Mouse (Mus musculus) embryonic facial prominence, embryonic 12.5 days (tissue): ENCODE data around the gene Prpf40b. TPM values are rescaled to one million over a fixed set of nuclear protein-coding genes. Genes with fewer than 3 reads are reported as not detected.

Experiments used
- ATAC-seq: fragments of 200-750 bp; cut with Nextera tagmentation; 2 replicates; pipeline ENCODE4 v1.8.0; 2017; ENCODE audit not compliant: insufficient number of reproducible peaks, insufficient read depth, low FRiP score, low TSS enrichment
- H3K27ac ChIP-seq: fragments of 300-500 bp; sonication (generic); 2 replicates; pipeline ENCODE4 v1.5.1; 2016; ENCODE audit warnings: mild to moderate bottlenecking
- H3K27me3 ChIP-seq: fragments of 300-500 bp; sonication (generic); 2 replicates; pipeline ENCODE4 v1.6.1; 2016; ENCODE audit warnings: mild to moderate bottlenecking, moderate library complexity
- H3K36me3 ChIP-seq: fragments of 300-500 bp; sonication (generic); 2 replicates; pipeline ENCODE4 v1.6.1; 2016; ENCODE audit warnings: mild to moderate bottlenecking
- H3K4me1 ChIP-seq: fragments of 300-500 bp; sonication (generic); 2 replicates; pipeline ENCODE4 v1.6.1; 2016
- H3K4me2 ChIP-seq: fragments of 300-500 bp; sonication (generic); replicated peaks from 2 replicates; pipeline ENCODE4 v1.6.1; 2016; ENCODE audit warnings: mild to moderate bottlenecking, moderate library complexity
- H3K4me3 ChIP-seq: fragments of 300-500 bp; sonication (generic); 2 replicates; pipeline ENCODE4 v1.5.1; 2016; ENCODE audit warnings: mild to moderate bottlenecking
- H3K9ac ChIP-seq: fragments of 300-500 bp; sonication (generic); 2 replicates; pipeline ENCODE4 v1.6.1; 2016; ENCODE audit warnings: mild to moderate bottlenecking, moderate library complexity
- H3K9me3 ChIP-seq: fragments of 300-500 bp; sonication (generic); 2 replicates; pipeline ENCODE4 v1.6.1; 2016; ENCODE audit warnings: mild to moderate bottlenecking, moderate library complexity
- WGBS: fragments of 180-500 bp; shearing (Covaris S2); methylation state at CpG from one replicate; pipeline ENCODE4 v1.1.7; 2016; 5-methylcytosine and 5-hydroxymethylcytosine counted together
- polyA plus RNA-seq: library from polyadenylated mRNA; unstranded; fragments of >200 nt; fragmentation: Nextera tagmentation; extraction: Ambion mirVana; gene quantifications from 2 replicates; pipeline ENCODE4 v1.2.1, GENCODE M21; 2016

Gene Prpf40b
- polyA plus RNA-seq, 1 experiment from 2014 or later: 79.5 TPM

- ATAC-seq: no peak
- peaks cover 24% of the 10 kb centered on the region for H3K4me1 ChIP-seq
- no peak overlapping the region for H3K4me2 ChIP-seq
- no peak overlapping the region for H3K27ac ChIP-seq
- H3K27me3 ChIP-seq: no peaks in the 10 kb centered on the region
- H3K9me3 ChIP-seq: no peaks in the 10 kb centered on the region
- 0 out of 2 replicates have a peak, but pooled peaks cover 4% of the 10 kb centered on the region for H3K36me3 ChIP-seq
- no peak overlapping the region for H3K4me3 ChIP-seq
- H3K9ac ChIP-seq: no peak overlapping the region
- 72% methylated on average over 6 of the region's 6 CpGs for WGBS
Observed at GRCm38 (mm10) chr15:99355660-99356059, 60.8 kb downstream of the Prpf40b start.

GRCm38 (mm10) chr15:99356462-99356861 lies 61.6 kb downstream of the Prpf40b start:
- Histone ChIP-seq H3K4me2 (no peak overlapping the region), H3K4me3 (no peak overlapping the region), H3K9me3 (no peaks in the 10 kb centered on the region), H3K27ac (no peak overlapping the region), H3K27me3 (no peaks in the 10 kb centered on the region), H3K9ac (no peak overlapping the region), H3K36me3 (0 out of 2 replicates have a peak, but pooled peaks cover 4% of the 10 kb centered on the region), H3K4me1 (peaks cover 24% of the 10 kb centered on the region)
- ATAC-seq: no peak
- WGBS: 71% methylated on average over 6 of the region's 6 CpGs

- ATAC-seq: no peak
Observed at GRCm38 (mm10) chr15:99358952-99359351, 64.1 kb downstream of the Prpf40b start.

GRCm38 (mm10) chr15:99364022-99364530 lies 69.2 kb downstream of the Prpf40b start:
- WGBS: 62% methylated on average over 7 of the region's 7 CpGs
- H3K4me3 ChIP-seq: no peak overlapping the region
- ATAC-seq: no peak
- no peak overlapping the region for H3K9ac ChIP-seq
- H3K27me3 ChIP-seq: no peaks in the 10 kb centered on the region
- no peaks in the 10 kb centered on the region for H3K9me3 ChIP-seq
- H3K36me3 ChIP-seq: no peaks in the 10 kb centered on the region
- peak overlapping the region; percentile 65; the same call in 1 of the 2 replicates for H3K27ac ChIP-seq
- H3K4me1 ChIP-seq: peaks cover 21% of the 10 kb centered on the region
- H3K4me2 ChIP-seq: no peak overlapping the region

More at GRCm38 (mm10) chr15:99358952-99359351, 64.1 kb downstream of the Prpf40b start:
- Histone ChIP-seq H3K4me1 (peaks cover 21% of the 10 kb centered on the region), H3K9me3 (no peaks in the 10 kb centered on the region), H3K36me3 (0 out of 2 replicates have a peak, but pooled peaks cover 4% of the 10 kb centered on the region), H3K4me3 (no peak overlapping the region), H3K4me2 (no peak overlapping the region), H3K27ac (no peak overlapping the region), H3K9ac (no peak overlapping the region), H3K27me3 (no peaks in the 10 kb centered on the region)
- 77% methylated on average over 9 of the region's 9 CpGs for WGBS

- Histone ChIP-seq H3K4me2 (no peak overlapping the region), H3K36me3 (no peaks in the 10 kb centered on the region), H3K27me3 (no peaks in the 10 kb centered on the region), H3K9me3 (no peaks in the 10 kb centered on the region), H3K4me3 (no peak overlapping the region), H3K9ac (no peak overlapping the region), H3K4me1 (peaks cover 25% of the 10 kb centered on the region), H3K27ac (peak overlapping the region; percentile 65; the same call in 1 of the 2 replicates)
- WGBS: 49% methylated on average over 8 of the region's 8 CpGs
- ATAC-seq: no peak
Observed at GRCm38 (mm10) chr15:99364921-99365320, 70.0 kb downstream of the Prpf40b start.

Other genes starting within 250 kb of the Prpf40b start
- gene Prph, start 239.9 kb upstream of the Prpf40b start, polyA plus RNA-seq: 35.6 and 50.9 TPM in 2 replicates
- gene Troap, start 220.5 kb upstream of the Prpf40b start, polyA plus RNA-seq: 38.5 and 39.0 TPM in 2 replicates
- 0.42 and 0.46 TPM in 2 replicates for gene C1ql4, start 207.3 kb upstream of the Prpf40b start, polyA plus RNA-seq
- gene Dnajc22, start 201.9 kb upstream of the Prpf40b start, polyA plus RNA-seq: 0.70 and 0.75 TPM in 2 replicates
- 69.4 and 73.4 TPM in 2 replicates for gene Spats2, start 169.2 kb upstream of the Prpf40b start, polyA plus RNA-seq
- 0.81 and 1.2 TPM in 2 replicates for gene Kcnh3, start 70.2 kb upstream of the Prpf40b start, polyA plus RNA-seq
- gene Mcrs1, start 43.1 kb upstream of the Prpf40b start, polyA plus RNA-seq: 159 and 160 TPM in 2 replicates
- gene Fam186b, start 801 bp downstream of the Prpf40b start, polyA plus RNA-seq: 0.09 and 0.32 TPM in 2 replicates
- 32.6 and 37.0 TPM in 2 replicates for gene Fmnl3, start 75.4 kb downstream of the Prpf40b start, polyA plus RNA-seq
- gene Tmbim6, start 97.8 kb downstream of the Prpf40b start, polyA plus RNA-seq: 256 and 268 TPM in 2 replicates
- 11.6 and 12.3 TPM in 2 replicates for gene Nckap5l, start 162.7 kb downstream of the Prpf40b start, polyA plus RNA-seq
- 14.6 and 16.3 TPM in 2 replicates for gene Bcdin3d, start 179.6 kb downstream of the Prpf40b start, polyA plus RNA-seq
- gene Faim2, start 233.1 kb downstream of the Prpf40b start, polyA plus RNA-seq: 0.36 and 1.0 TPM in 2 replicates